Mouse (Mus musculus): ENCODE results near the gene Jak1.

GRCm38 (mm10) chr4:101252016-101252415 lies 13.1 kb downstream of the Jak1 start:
- TF ChIP-seq CTCF (conservative IDR thresholded peaks at IDR 0.05; ENCODE audit: insufficient read depth, insufficient read length, low read depth, low read length): no peak
- TF ChIP-seq POLR2A (IDR thresholded peaks at IDR 0.05; ENCODE audit: low read depth, low read length): no peak

Data from kidney, adult 2 months (tissue).